In the genomic region with DNA sequence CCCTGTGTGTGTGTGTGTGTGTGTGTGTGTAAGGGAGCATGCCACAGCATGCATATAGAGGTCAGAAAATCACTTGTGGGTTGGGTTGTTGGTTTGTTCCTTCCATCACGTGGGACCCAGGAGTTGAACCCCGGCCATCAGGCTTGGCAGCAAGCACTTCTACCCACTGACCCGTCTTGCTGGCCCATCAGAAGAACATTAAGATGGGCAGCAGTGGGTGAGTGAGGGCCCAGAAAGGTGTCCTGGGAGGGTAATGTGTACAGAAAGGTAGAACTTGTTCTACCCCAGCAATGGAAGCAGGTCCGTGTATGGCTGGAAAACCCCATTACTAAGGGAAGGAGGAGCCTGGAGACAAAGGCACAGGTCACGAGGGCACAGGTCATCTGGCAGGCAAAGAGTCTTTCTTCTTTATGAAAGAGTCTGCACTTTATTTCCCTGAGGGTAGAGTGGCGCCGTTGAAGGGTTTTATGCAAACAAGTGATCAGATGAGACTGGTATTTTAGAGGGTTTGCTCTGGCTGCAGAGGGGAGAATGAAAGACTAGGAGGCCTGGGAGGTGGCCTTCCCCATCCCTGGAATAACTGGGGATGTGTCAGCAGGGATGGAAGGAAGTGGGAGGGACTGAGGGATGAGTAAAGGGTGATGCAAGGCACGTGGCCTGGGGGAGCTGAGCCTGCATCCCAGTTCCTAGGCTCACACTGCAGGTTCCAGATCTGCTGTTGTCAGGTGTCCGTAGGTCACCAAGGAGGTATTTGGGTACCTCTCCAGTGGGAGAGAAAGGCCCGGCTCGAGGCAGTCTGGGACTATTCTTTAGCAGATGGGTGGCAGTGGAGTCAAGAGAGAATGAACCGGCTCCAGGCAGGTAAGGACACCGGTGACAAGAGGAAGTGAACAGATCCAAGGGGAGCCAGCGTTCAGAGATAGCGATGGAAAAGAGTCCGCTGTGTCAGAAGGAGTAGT, we compare ENCODE assay signal across 14 mouse cellular contexts. TPM values are rescaled to one million over a fixed set of nuclear protein-coding genes. Genes with fewer than 3 reads are reported as not detected.
DNase-seq lines count a peak whose midpoint lies in the region; ATAC-seq and TF ChIP-seq lines count a peak whose summit lies in the region.
"Had no signal": no experiment of that assay in that cellular context is flagged by ENCODE, and none has a peak within 500 bp of the region (broad histone marks: within the 10 kb centered on the region; RNA-seq: fewer than 3 reads in every experiment).

No protein-coding gene starts in this region.

- no peaks in the 10 kb centered on the region for H3K9me3 ChIP-seq in heart, embryonic 14.5 days (ENCODE audit: control insufficient read depth, low read length)
- no peaks in the 10 kb centered on the region for H3K9me3 ChIP-seq in E14TG2a.4 (ENCODE audit: low read length)
- H3K9me3 ChIP-seq: embryonic facial prominence, embryonic 10.5 days had no signal

- no peaks in the 10 kb centered on the region for H3K27me3 ChIP-seq in heart, embryonic 14.5 days (ENCODE audit: control insufficient read depth, insufficient read depth, low read length)
- H3K27me3 ChIP-seq in E14TG2a.4 (ENCODE audit: insufficient read depth, low read length), result peaks cover 32% of the 10 kb centered on the region

- H3K9ac ChIP-seq in heart, embryonic 14.5 days (ENCODE audit: low read length), result no peak overlapping the region

- H3K36me3 ChIP-seq in heart, embryonic 14.5 days (ENCODE audit: control insufficient read depth, insufficient read depth, low read length), result no peaks in the 10 kb centered on the region
- H3K36me3 ChIP-seq in E14TG2a.4 (ENCODE audit: insufficient read depth, low read length), result no peaks in the 10 kb centered on the region
- H3K36me3 ChIP-seq: embryonic facial prominence, embryonic 10.5 days had no signal

- 77% methylated on average over 16 of the region's 16 CpGs for WGBS in heart, embryonic 14.5 days

- ATAC-seq in heart, embryonic 14.5 days (ENCODE audit: insufficient number of reproducible peaks, insufficient read depth, low FRiP score, low read depth), result no peak
- no peak for ATAC-seq in megakaryocyte-erythroid progenitor cell, adult 5-6 weeks (replicated peaks; ENCODE audit: low FRiP score, low TSS enrichment, poor library complexity, severe bottlenecking)
- ATAC-seq: activated CD4-positive, CD25-positive, alpha-beta regulatory T cell, adult 4 months; forebrain, embryonic 16.5 days had no signal

- H3K4me2 ChIP-seq in heart, embryonic 14.5 days (ENCODE audit: low read length), result no peak overlapping the region

- peak overlapping the region; percentile 39 to 82; a peak in 3 of 4 replicates for H3K27ac ChIP-seq in heart, embryonic 14.5 days (replicated peaks in 1 of 2; ENCODE audit: control insufficient read depth in 1 of 2, insufficient read depth in 1 of 2, low read depth in 2 of 2, low read length in 2 of 2)
- peak overlapping the region; percentile 90 for H3K27ac ChIP-seq in embryonic fibroblast, embryonic 13.5 days (ENCODE audit: insufficient read depth, low read length)

- peak; percentile 38 to 40 for DNase-seq in cerebellum, adult 18-20 months
- no peak for DNase-seq in cerebellum, adult 8-10 months
- no peak for DNase-seq in heart, adult 8-10 months (ENCODE audit: low spot score)
- no peak for DNase-seq in left cerebral cortex, adult 8-10 months (ENCODE audit: low spot score in 2 of 2)
- DNase-seq: kidney, adult 18-20 months; retina, postnatal 1 day; thymus, postnatal 25 days had no signal

- H3K4me1 ChIP-seq in heart, embryonic 14.5 days (ENCODE audit: control insufficient read depth in 2 of 2, insufficient read depth in 2 of 2, low read length in 2 of 2), result peaks cover 16% of the 10 kb centered on the region in 2 experiments
- H3K4me1 ChIP-seq in E14TG2a.4 (replicated peaks; ENCODE audit: low read depth, low read length), result peaks cover 41% of the 10 kb centered on the region
- H3K4me1 ChIP-seq in embryonic fibroblast, embryonic 13.5 days (ENCODE audit: control insufficient read depth, insufficient read depth, low read length), result peaks cover 4% of the 10 kb centered on the region; the same call in 1 of the 2 replicates

- no peak; the same call in none of the 2 replicates for TF ChIP-seq POLR2A in embryonic fibroblast, embryonic 13.5 days (IDR thresholded peaks at IDR 0.05; ENCODE audit: low read depth, low read length)

- TF ChIP-seq CTCF in E14TG2a.4 (conservative IDR thresholded peaks at IDR 0.05; ENCODE audit: low read length), result no peak
- TF ChIP-seq CTCF in embryonic fibroblast, embryonic 13.5 days (IDR thresholded peaks at IDR 0.05; ENCODE audit: borderline replicate concordance, insufficient read depth, low read length), result no peak

- no peak overlapping the region for H3K4me3 ChIP-seq in heart, embryonic 14.5 days (ENCODE audit: control insufficient read depth in 1 of 2, insufficient read depth in 1 of 2, low read depth in 1 of 2, low read length in 2 of 2)
- H3K4me3 ChIP-seq in E14TG2a.4 (replicated peaks; ENCODE audit: low read length), result peak overlapping the region; percentile 32
- H3K4me3 ChIP-seq in embryonic fibroblast, embryonic 13.5 days (ENCODE audit: insufficient read depth, low read length), result no peak overlapping the region
- H3K4me3 ChIP-seq: embryonic facial prominence, embryonic 10.5 days had no signal

RNA-seq across cellular contexts. Expression of gene Spop, which starts 10.2 kb away (rescaled TPM):
- polyA plus RNA-seq in heart, embryonic 14.5 days (2014; fragmentation: Nextera tagmentation; extraction: Ambion mirVana), result 81.6 and 89.6 TPM in 2 replicates
- 100 to 1,000 TPM; 159 to 184 (median 160) TPM for total RNA-seq in heart, adult 8-10 months (2022)
- 122 and 155 TPM in 2 replicates for polyA plus RNA-seq in embryonic fibroblast, embryonic 13.5 days (2011; ENCODE audit: insufficient read length, low read depth, missing spikeins)
- 100 to 1,000 TPM; 160 to 203 (median 178) TPM for total RNA-seq in left cerebral cortex, adult 8-10 months (2022)
- total RNA-seq in megakaryocyte-erythroid progenitor cell, adult 5-6 weeks (2014; fragmentation: Nextera tagmentation), result 51.5 and 55.3 TPM in 2 replicates
- 37.5 and 45.5 TPM in 2 replicates for total RNA-seq in megakaryocyte-erythroid progenitor cell, adult 5-6 weeks (2017)

RNA-seq across cellular contexts. Expression of gene Slc35b1, which starts 19.2 kb away (rescaled TPM):
- 74.6 and 75.4 TPM in 2 replicates for polyA plus RNA-seq in heart, embryonic 14.5 days (2014; fragmentation: Nextera tagmentation; extraction: Ambion mirVana)
- 10 to 100 TPM; 35.4 to 42.2 (median 36.5) TPM for total RNA-seq in heart, adult 8-10 months (2022)
- polyA plus RNA-seq in embryonic fibroblast, embryonic 13.5 days (2011; ENCODE audit: insufficient read length, low read depth, missing spikeins), result 90.7 and 97.2 TPM in 2 replicates
- 10 to 100 TPM; 59.8 to 61.4 (median 60.7) TPM for total RNA-seq in left cerebral cortex, adult 8-10 months (2022)
- 30.6 and 84.7 TPM in 2 replicates for total RNA-seq in megakaryocyte-erythroid progenitor cell, adult 5-6 weeks (2014; fragmentation: Nextera tagmentation)
- total RNA-seq in megakaryocyte-erythroid progenitor cell, adult 5-6 weeks (2017), result 29.3 and 54.5 TPM in 2 replicates

Comparison
In these comparisons a context has a peak if more than half of its experiments do, and no peak if none do; other contexts are left out.
1. DNase-seq: peak in cerebellum, adult 18-20 months (2 of 2); none in cerebellum, adult 8-10 months (single experiment), heart, adult 8-10 months (single experiment) and left cerebral cortex, adult 8-10 months (0 of 2).